Mouse (Mus musculus) thymus, postnatal 36 days (tissue): ENCODE data around the gene Prdm11.

Source experiments
- DNase-seq, 2 experiments: peaks; one replicate each; pipeline ENCODE4 v3.0.0; 2022; ENCODE audit warnings: mixed read lengths in 2 of 2

Gene Prdm11

DNA sequence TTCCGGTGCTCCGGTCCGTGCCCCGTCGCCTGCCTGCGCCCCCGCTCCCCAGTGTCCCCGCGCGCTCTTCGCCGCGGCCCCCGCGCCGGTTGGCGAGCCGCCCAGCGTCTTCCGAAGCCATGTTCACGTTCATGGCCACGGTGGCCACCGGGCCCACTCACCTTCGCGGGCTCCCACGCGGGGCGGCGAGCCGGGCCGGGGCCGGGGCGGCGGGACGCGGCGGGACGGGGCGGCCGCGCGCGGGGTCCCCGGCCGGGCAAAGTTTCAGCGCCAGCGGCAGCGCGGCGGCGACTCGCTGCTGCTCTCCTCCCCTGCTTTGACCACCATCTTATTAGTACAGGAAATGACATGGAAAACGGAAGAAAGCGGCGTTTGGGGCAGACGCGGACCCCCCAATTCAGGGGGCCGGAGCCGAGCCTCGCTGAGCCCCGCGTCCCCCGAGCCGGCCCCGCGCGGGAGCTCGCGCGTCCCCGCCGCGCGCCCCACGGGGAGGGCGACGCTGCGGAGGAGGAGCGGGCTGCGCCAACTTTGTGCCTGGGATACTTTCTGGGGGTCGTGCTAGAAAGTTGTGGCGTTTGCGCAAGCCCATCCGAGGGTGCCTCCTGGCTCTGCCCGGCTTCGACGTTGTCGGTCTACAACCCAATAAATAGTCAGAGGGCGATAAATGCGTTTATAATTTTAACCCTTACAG lies at the start of gene Prdm11:
Gene Prdm11, minus strand, starts transcription at position 350 of the 691 bp plus-strand sequence.
- peak; percentile 50 to 61 for DNase-seq

DNA sequence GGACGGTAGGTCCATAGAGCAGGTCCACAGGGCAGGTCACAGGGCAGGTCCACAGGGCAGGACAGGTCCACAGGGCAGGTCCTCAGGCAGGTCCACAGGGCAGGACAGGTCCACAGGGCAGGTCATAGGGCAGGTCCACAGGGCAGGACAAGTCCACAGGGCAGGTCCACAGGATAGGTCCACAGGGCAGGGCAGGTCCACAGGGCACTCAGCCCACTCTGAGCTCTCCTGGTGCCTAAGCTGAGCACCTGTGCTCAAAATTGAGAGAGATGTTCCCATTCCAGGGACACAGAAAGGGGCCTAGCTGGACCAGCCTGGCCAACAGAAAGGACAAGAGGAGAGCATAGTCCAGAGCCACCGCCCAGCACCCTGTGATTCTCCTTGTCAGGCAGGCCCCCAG lies 46.4 kb upstream of the Prdm11 start:
- no peak for DNase-seq

DNA sequence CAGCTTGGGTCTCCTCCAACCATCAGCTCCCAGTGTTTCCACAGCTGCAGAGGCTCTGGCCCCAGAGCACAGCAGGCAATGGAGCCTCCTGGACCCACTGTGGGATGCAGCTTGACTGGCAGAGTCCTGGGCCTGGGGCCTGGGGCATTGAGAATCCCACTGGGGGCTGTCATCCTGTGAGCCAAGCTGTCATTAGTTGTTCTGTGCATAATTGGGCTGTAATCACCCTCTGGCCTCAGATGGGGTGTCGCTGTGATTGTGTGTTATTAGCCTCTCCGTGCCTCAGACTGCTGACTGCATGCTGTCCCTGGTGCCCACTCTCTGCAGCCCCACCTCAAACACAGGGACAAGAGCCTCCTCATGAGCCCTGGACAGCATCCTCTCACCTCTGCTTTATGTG lies 45.7 kb upstream of the Prdm11 start:
- no peak for DNase-seq

- no peak for DNase-seq
Measured at GRCm38 (mm10) chr2:93089379-93090089, 43.6 kb upstream of the Prdm11 start.

GRCm38 (mm10) chr2:93088006-93088405 lies 42.0 kb upstream of the Prdm11 start:
- DNase-seq: no peak

- DNase-seq: peak in 1 of 2 experiments; percentile 45
Measured at GRCm38 (mm10) chr2:93085291-93086027, 39.5 kb upstream of the Prdm11 start.

- DNase-seq: no peak
Measured at GRCm38 (mm10) chr2:93084481-93084880, 38.5 kb upstream of the Prdm11 start.

DNA sequence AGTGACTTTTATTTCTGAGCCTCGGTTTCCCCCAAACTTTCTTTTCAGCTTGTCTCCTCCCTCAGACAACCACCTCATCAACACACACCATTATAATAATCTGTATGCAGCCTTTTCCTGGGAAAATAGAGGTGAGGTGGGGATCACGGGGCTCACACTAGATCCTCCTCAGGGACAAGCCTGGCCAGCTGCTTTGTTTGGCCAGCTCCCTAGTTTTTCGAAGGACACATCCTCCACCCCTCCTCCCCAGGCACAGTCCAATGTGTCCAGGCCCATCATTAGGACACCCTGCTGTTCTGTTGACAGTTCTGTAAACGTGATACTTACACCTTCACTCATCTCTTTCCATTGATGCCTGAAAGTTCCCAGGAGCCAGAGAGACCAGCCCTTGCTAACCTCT lies 37.4 kb upstream of the Prdm11 start:
- no peak for DNase-seq

GRCm38 (mm10) chr2:93082846-93083245 lies 36.9 kb upstream of the Prdm11 start:
- DNase-seq: no peak

DNA sequence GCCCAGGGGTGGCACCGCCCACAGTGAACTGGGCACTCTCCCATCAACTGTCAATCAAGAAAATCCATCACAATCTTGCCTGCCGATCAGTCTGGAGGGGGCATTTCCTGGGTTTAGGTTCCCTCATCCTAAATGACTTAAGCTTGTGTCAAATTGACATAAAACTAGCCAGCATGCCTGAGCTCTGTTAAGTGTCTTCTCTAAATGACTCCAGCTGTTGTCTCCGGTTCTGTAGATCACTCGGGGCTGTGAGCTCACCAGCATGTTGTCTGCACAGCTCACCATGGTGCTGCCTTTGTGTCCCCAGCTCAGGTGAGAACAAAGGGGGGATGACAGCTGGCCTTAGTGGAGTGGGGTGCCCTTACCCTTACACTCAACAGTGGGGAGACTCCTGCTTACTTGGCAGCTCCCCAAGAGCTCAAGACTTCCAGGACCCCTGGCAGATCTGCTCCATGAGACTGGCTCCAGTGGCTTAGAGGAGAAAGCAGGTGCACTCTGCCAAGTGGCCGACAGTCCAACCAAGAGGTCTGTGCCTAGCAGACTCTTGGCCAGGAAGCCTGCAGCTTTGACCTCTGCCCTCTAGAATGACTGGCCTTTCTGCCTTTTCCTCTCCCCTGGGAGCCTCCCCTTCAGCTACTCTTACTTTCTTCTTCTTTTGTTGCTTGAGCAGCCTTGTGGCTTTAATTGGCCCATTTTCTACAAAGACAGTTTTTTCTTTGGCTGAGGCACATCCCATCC lies 35.1 kb upstream of the Prdm11 start:
- DNase-seq: no peak

DNA sequence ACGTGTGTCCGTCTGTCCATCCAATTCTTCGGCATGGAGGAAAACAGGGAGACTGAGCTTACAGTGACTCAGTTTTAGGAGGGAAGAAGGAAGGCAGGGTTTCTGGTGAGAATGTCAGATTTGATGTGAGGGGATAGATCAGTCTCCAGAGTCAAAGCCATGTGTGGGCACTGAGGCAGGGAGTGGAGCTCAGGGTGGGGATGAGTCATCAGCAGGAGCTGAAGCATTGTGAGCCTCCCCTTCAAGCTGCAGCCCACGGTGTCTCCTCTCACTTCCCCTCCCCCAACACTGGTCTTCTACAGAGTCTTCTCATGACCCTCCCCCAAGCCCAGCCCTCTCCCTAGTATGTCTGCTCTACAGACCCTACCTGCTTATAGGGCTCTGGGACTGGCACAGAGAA lies 33.4 kb upstream of the Prdm11 start:
- DNase-seq: no peak

DNA sequence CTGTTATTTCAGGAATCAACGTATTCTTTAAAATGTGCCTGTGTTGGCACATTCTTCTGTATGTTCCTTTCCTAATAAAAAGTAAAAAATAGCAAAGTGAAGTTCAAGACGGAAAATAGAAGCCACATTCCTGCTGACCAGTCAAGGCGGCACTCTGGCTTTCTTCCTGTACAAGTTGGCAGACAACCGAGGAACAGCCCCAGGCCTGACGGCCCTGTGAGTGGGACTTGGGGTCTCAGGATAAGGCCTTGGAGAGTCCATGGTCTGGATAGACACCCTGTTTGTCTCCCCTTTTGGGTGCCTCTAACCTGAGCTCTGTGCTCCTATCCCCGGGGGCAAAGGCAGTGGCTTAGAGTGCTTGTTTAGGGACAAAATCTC lies 30.6 kb upstream of the Prdm11 start:
- no peak for DNase-seq

DNA sequence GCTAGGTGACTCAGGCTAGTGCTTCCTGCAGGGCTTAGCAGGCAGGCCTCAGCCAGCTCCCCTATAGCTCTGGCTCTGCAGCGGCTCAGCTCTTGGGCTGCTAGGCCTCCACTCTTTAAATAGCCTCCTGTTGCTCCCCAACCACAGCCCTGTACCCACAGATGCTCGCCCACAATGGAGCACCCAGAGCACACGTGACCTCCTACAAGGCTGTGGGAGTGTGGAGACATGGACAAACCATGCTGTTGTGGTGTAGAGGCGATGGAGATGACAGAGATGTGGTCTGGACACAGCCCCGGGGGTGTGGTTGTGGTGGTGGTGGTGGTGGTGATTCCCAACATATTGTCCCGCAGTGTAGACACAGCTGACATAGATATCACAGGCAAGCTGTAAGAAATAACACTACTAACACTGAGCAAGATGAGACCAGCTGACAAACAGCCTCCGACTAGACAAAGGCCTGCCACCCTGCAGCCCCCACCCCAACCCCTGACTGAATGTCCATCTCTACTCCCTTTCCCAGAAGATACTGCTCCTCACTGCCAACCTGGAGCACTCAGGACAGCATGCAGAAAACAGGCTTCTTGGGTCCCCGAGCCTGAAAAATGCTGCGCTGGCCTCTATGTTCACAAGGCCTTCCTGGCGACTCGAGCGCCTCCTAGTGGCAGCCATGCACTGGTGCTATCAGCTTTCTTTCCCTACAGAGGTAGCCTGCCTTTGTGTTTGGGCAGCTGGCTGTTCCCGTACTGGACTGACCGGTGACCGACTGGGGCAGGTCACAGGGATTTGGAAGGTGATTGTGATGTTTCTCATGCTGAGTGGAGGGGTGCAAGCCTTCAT lies 30.0 kb upstream of the Prdm11 start:
- peak; percentile 65 to 72 for DNase-seq

DNA sequence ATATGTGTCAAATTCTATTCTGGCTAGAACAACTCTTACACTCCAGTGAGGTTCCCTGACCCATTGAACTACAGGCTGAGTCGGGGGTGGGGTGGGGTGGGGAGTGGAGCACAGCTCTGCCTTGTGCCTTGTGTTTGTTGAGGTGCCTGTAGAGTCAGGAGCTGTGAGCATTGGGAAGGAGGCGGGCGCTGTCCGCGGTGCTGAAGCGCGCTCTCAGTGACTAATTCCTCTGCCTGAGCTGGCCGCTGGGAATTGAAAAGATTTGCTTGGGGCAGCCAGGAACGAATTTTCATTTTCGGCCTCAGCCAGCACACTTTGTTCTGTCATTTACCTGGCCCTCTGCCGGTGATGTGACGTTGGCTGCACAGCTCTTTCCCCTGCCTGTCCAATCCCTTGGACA lies 25.7 kb upstream of the Prdm11 start:
- peak; percentile 69 to 71 for DNase-seq

GRCm38 (mm10) chr2:93068942-93069341 lies 23.0 kb upstream of the Prdm11 start:
- DNase-seq: peak in 1 of 2 experiments; percentile 43

DNA sequence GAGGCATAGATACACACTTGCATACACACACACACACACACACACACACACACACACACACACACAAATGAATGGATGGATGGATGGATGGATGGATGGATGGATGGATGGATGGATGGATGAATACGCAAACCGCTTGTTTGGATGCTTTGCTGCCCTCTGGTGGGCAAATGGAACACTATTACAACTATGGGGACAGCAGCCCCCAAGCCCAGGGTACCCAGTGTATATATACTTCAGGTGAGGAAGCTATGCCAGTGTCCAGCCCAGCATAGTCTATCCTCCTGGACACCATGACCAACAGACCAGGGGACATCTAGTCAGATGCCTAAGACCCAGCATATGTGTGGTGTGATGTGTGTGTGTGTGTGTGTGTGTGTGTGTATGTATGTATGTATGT lies 17.4 kb upstream of the Prdm11 start:
- DNase-seq: peak; percentile 56 to 59

DNA sequence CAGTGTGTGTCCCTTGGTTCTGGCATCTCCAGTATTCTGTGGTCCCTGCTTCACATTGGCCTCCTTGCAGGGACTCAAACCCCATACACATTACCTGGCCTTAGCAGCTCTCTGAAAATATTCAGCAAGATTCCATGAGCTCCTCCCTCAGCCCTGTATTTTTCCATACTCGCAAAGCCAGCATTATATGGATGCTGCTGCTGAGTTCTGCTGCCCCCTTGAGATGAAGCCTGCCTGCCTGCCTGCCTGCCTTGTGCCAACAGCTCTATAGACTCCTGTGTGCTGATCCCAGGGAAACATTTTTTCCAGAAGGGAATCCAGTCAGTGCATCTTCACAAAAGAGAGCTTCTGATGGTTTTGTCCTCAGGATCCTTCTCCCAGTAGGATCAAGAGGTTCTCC lies 5.9 kb upstream of the Prdm11 start:
- DNase-seq: no peak

DNA sequence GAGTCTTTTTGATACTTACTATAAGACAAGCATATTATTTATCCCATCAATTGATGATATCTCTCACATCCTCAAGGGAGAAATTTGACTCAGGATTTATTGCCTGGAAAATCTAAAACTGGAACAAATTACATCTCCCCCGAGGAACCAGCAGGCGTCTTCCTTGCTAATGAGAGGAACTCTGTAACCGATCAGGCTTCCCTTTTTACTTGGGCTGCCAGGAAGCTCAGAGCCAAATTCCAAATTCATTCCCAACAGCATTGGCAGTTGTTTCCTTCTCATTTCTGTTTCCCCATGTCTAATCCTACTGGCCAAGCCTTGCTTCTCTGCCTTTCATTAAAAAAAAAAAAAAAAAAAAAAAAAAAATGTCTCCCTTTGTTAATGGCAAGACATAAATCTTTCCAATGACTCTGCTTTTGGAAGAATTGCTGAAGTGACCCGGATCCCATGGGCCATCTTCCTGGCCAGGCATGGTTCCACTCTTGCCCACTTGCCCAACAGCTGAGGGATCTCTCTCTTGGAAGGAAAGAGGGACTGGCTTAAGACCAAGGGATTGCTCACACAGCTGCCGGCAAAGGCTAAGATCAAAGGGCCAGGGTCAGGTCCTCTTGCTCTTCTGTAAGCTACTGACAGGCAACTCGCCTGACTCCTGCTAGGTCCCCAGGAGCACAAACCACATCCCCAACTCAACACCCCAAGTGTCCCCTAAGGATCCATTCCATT lies 2.8 kb upstream of the Prdm11 start:
- DNase-seq: no peak

GRCm38 (mm10) chr2:93047491-93048050 lies 1.6 kb upstream of the Prdm11 start:
- no peak for DNase-seq

- no peak for DNase-seq
Measured at GRCm38 (mm10) chr2:93047036-93047435, 1.1 kb upstream of the Prdm11 start.

- DNase-seq: no peak
Measured at GRCm38 (mm10) chr2:93046509-93046835, 505 bp upstream of the Prdm11 start.
